Mouse (Mus musculus): ENCODE measurements at regions not wholly inside any gene's neighbourhood (a gene's known extent, or its start where the extent isn't known, plus 50 kb on each side); places are given as distances from the start of the nearest gene placed in this dataset.

DNA sequence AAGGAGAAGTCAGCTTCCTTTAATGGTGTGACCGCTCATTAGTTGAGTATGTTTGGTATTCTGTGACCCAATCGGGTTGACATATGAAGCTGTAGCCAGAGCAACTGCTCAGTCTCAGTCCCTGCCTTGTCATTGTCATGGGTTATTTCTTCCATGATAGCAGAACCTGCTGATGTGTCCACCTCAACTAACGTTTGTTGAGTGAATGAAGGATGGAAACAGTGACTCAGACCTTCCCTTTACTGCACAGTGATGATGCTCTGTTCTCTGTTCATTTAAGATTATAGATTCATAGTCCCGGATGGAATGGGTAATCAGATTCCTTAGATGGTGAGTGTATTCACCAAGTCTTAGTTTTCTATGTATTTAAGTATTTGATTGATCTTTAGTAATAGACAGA, 493.3 kb upstream of the Adamts16 start:
- no peak for DNase-seq

DNA sequence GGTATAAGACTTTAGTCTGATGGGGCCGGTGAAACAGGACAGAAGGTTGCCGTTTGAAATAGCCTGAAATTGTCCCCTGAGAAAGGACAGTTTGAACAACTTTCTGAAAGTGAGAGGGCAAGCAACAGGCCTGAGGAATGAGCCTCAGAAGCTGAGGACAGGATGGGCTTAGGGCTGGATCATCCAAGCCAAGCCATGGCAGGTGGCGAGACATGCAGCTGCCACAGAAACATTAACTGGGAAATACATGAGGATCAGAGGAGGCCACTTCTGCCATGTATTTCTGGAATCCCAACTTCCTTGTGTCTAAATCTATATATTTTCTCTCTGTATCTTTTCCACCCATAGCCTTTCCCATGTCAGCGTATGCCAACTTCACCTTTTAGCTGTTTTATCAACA, 491.5 kb upstream of the Adamts16 start:
- no peak for DNase-seq

GRCm38 (mm10) chr13:71330321-71330720, 488.7 kb upstream of the Adamts16 start:
- no peak for DNase-seq

DNA sequence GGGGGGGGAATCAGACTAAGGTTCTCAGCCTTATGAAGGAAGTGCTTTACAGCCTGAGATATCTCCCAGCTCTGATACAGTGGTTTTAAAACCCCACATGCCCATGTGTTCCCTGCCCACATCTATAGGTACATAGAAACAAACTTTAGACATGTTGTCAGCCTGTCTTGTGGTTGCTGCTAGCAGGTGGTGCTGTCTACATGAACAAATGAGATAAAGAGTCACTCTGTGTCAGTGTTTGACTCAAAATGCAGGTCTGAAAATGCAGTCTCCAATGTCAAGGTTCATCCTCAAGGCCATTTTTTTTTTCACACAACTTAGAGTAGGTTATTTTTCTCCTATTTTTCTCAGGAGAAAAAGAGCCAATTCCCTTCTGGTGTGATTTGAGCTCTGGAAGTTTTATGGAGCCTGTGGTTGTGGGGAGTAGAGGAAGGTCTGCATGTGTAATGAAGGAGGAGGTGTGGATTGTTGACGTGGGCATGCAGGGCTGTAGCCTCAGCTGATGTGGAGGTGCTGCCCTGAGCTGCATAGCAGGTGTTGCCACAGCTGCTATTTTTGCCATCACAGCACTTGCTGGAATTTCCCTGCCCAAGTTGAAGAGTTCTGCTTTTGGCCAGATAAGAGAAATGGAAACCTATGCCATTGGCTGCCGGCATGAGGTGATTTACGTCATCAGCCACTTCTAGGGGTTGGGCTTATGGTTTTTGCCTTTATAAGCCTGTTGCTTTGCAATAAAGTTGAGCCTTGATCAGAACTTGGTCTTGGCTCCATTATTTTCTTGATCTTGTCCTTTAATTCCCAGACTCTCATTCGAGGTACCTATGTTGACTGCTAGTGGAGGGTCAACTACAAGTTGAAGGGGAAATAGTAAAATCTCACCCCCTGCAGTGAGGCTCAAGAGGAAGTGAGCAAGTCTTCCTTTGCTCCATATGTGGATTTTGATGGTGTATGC, 486.5 kb upstream of the Adamts16 start:
- no peak for DNase-seq

DNA sequence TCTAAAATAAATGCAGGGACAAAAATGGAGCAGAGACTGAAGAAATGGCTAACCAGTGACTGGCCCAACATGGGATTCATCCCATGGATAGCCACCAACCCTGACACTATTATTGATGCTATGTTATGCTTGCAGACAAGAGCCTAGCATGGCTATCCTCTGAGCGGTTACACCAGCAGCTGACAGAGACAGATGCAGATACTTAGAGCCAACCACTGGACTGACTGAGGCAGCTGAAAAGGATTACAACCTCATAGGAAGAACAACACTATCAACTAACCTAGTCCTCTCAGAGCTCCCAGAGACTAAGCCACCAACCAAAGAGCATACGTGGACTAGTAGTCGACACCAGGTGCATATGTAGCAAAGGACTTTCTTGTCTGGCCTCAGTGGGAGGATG, 478.9 kb upstream of the Adamts16 start:
- DNase-seq = no peak

- no peak for DNase-seq
Measured at GRCm38 (mm10) chr13:71303956-71304355, 462.3 kb upstream of the Adamts16 start.

GRCm38 (mm10) chr13:71275991-71276390, 434.4 kb upstream of the Adamts16 start:
- no peak for DNase-seq

DNA sequence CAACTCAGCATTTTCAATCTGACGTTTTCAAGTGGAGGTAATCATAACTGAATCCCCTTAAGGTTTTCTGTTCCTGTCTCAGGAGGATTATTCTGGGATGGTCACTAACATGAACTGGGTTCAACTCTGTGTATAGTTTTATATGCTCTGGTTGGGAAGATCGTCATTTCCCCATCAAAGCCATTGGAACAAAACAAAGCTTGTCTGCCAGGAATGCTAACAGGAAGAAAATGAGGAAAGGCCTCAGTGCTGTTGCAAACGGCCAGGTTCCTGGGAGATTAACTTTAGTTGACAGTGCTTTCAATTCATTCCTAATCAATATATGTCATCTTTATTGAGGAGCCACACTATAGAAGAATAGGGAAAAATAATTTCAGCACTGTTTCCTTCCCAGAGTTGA, 432.5 kb upstream of the Adamts16 start:
- DNase-seq = no peak

DNA sequence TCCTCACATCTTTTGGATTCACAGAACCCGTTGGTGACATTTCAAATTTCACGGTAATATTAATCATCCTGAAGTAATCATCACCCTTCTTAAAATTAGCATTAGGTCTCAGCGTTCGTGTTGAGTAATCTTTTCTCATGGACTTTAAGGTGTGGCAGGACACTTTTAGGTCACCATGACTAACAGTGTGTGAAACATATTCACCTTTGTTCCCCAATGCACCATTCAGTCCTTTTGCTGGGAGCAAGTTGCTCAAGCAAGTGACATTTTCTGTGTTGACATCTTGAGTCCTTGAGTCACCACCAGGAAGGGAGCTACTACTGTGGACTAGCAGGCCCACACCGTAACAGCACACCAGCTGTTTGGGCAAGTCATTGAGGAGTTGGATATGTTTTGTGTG, 431.9 kb upstream of the Adamts16 start:
- no peak for DNase-seq

- DNase-seq = no peak
Measured at GRCm38 (mm10) chr13:71273067-71273466, 431.5 kb upstream of the Adamts16 start.

GRCm38 (mm10) chr13:71272431-71272830, 430.8 kb upstream of the Adamts16 start:
- DNase-seq = no peak

GRCm38 (mm10) chr13:71271727-71272418, 430.3 kb upstream of the Adamts16 start:
- DNase-seq = peak; percentile 58

DNA sequence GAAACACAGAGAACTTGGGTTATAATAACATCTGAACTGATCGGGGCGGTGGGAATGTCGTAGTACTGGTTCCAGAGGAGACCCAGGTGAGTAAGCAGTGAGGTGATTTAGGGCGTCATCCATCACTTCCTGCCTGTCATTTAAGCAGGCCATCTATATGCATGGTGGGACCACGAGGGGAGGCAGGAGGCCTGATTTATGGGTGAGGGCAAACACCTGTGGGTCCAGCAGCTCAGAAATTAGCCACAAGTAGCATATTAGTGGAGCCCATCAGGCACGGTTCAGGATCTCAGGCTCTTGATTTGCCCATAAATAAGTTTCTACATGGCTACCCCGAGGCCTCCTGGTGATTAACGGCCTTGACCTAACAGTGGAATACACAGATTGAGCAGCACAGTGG, 428.8 kb upstream of the Adamts16 start:
- DNase-seq = no peak

- no peak for DNase-seq
Measured at GRCm38 (mm10) chr13:71269496-71269895, 427.9 kb upstream of the Adamts16 start.

DNA sequence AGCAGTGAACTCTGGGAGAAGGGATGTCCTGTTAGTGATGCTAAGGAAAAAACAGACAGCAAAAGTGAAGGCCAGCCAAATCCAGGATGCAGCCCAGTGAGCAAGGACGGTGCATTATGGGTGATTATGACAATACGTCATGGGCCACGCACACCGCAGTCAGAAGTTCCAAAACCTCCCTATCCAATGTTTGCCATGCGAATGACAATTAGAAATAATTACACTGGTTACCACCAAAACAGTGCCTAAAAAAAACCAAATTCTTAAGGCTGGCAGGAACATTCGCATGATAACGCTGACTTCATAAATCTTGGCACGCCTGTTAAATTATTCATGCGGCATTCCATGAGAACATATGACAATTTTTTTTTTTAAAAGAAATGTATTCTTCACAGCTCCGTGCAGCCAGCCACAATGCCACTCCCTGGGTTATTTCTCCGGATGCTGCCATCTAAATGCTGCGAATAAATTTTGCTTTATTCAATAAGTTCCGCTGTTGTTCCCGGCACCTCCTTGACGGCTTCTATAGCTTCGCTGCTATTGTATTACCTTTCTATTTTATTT, 421.8 kb upstream of the Adamts16 start:
- DNase-seq = no peak

GRCm38 (mm10) chr13:71262575-71263295, 421.1 kb upstream of the Adamts16 start:
- no peak for DNase-seq

DNA sequence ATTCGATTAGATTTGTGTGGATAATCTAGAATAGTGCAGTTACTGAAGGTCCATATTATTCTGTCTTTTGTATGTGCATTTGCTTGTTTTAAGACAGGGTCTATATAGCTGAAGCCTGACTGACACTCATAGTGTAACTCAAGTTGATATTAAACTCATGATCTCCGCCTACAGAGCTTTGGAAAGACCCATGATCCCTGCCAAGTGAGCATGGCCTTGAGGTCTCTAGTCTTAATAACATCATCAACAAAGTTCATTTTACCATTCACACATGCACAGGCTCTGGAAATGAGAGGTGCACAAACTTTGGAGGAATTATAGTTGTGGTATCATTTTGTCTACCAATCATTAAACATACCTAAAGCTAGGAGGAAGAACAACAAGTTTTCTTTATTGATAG, 412.4 kb upstream of the Adamts16 start:
- DNase-seq = no peak

- DNase-seq = no peak
Measured at GRCm38 (mm10) chr13:71248261-71249031, 406.8 kb upstream of the Adamts16 start.

GRCm38 (mm10) chr13:71247241-71247640, 405.6 kb upstream of the Adamts16 start:
- DNase-seq = no peak

GRCm38 (mm10) chr13:71245326-71245725, 403.7 kb upstream of the Adamts16 start:
- no peak for DNase-seq

GRCm38 (mm10) chr13:71239782-71240181, 398.2 kb upstream of the Adamts16 start:
- DNase-seq = no peak

GRCm38 (mm10) chr13:71235338-71235737, 393.7 kb upstream of the Adamts16 start:
- no peak for DNase-seq
